Mouse (Mus musculus): Measurements from ENCODE around the gene Tyrp1. TPM values are rescaled to one million over a fixed set of nuclear protein-coding genes. Genes with fewer than 3 reads are reported as not detected.
A peak's percentile ranks its signal among the peaks of the same experiment; 100 is the strongest.

Gene Tyrp1
- total RNA-seq (2021), result not detected
- long read RNA-seq, experiment 1, result 0 reads
- long read RNA-seq, experiment 2, result 0 reads

DNA sequence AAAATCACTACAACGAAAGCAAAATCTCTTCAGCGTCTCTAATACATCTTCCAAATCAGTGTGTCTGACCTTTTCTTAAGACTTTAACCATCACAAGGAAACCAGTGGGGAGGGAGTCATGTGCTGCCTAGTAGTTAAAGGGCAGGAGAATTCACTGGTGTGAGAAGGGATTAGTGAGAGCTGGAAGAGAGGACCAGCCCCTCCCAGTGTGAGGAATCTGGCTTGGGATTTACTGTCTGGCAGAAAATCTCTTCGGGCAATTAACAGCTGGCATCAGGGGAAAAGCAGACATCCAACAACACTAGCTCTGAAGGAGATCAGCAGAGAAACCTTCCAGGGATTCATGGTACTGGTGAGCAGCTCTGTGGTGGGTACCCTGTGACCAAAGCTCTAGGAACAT is at the start of gene Tyrp1:
Gene Tyrp1, plus strand, starts transcription at position 74 of the 400 bp plus-strand sequence.
- intact Hi-C loops (cut with DNase I), result no loop called here
- DNase-seq, result no peak
- no peak within 1 kb of the TSS for H3K4me3 ChIP-seq
- H3K27ac ChIP-seq, result no peak within 1 kb of the TSS
- TF ChIP-seq CTCF (IDR thresholded peaks at IDR 0.05), result no peak

- intact Hi-C loops (cut with DNase I), result no loop called here
- TF ChIP-seq CTCF (IDR thresholded peaks at IDR 0.05), result no peak
- H3K4me3 ChIP-seq, result no peak overlapping the region
Measured at GRCm38 (mm10) chr4:80788339-80788738, 45.6 kb upstream of the Tyrp1 start.

DNA sequence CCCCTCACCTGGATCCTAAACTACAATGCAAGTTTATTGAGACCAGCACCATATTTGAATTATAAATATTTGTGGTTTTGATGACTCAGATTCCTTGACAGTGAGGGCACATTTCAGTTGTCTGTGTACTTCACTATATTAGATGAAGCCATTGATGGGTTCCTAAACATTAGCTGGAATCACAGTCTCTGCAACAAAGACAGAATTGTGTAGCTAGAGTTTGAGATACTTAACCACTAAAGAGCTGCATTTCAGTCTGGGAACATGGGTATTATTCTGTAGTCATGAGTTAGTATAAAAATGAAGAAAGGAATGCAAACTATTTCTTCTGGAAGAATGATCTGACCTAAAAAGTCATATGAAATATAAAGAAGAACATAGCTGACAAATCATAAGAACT is 14.4 kb upstream of the Tyrp1 start:
- H3K4me3 ChIP-seq, result no peak overlapping the region
- TF ChIP-seq CTCF (IDR thresholded peaks at IDR 0.05), result no peak
- no peak overlapping the region for H3K27ac ChIP-seq
- DNase-seq, result no peak
- intact Hi-C loops (cut with DNase I), result no loop called here

More at GRCm38 (mm10) chr4:80788339-80788738, 45.6 kb upstream of the Tyrp1 start:
- no peak for DNase-seq
- H3K27ac ChIP-seq, result no peak overlapping the region

GRCm38 (mm10) chr4:80821945-80822344 is 12.0 kb upstream of the Tyrp1 start:
- Histone ChIP-seq H3K27ac (no peak overlapping the region), H3K4me3 (no peak overlapping the region)
- no peak for DNase-seq
- intact Hi-C loops (cut with DNase I), result no loop called here
- TF ChIP-seq CTCF (IDR thresholded peaks at IDR 0.05), result no peak

DNA sequence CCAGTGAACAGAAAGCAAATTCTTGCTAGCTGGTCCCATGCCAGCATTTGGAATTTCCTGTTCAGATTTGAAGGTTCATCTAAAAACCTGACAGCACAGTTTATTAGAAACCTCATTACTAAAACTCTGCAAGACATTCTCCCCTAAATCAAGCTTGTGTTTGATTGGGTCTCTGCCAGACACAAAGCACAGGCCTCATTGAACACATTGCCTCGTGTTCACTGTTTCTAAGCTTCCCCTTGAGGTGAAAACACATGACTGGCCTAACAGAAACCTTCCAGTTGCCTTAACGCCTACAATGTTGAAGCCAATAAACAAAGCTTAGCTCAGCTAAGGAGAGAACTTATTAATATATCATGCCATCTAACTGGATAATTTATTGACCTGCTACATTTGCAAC is 5.7 kb upstream of the Tyrp1 start:
- intact Hi-C loops (cut with DNase I), result no loop called here
- TF ChIP-seq CTCF (IDR thresholded peaks at IDR 0.05), result no peak
- H3K4me3 ChIP-seq, result no peak overlapping the region
- no peak overlapping the region for H3K27ac ChIP-seq
- no peak for DNase-seq

- no peak for TF ChIP-seq CTCF (IDR thresholded peaks at IDR 0.05)
- Histone ChIP-seq H3K4me3 (no peak overlapping the region), H3K27ac (no peak overlapping the region)
- intact Hi-C loops (cut with DNase I), result no loop called here
- no peak for DNase-seq
Measured at GRCm38 (mm10) chr4:80839317-80839716, 5.4 kb downstream of the Tyrp1 start.

GRCm38 (mm10) chr4:80841980-80842379 is 8.1 kb downstream of the Tyrp1 start:
- intact Hi-C loops (cut with DNase I), result no loop called here
- Histone ChIP-seq H3K27ac (no peak overlapping the region), H3K4me3 (no peak overlapping the region)
- TF ChIP-seq CTCF (IDR thresholded peaks at IDR 0.05), result no peak
- DNase-seq, result no peak

DNA sequence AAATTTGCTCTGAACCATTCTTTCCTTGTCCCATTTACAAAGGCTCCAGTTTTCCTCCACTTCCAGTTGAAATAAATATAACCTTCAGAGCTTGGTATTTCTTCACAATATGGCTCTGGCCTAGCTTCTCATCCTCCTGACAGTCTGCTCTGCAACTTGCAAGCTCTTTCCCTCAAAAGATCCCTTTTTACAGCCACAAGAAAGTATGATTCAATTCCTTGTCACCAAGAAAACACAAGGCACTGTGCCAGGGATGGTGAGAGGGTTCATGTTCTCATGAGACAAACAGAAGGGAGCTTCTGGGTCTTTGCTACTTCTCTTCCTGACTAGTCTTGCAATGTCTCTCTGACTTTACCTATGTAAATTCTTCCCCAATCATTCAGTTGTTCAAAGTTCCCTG is 9.8 kb downstream of the Tyrp1 start:
- intact Hi-C loops (cut with DNase I), result no loop called here
- Histone ChIP-seq H3K27ac (no peak overlapping the region), H3K4me3 (no peak overlapping the region)
- DNase-seq, result no peak
- TF ChIP-seq CTCF (IDR thresholded peaks at IDR 0.05), result no peak

- intact Hi-C loops (cut with DNase I), result no loop called here
- DNase-seq, result no peak
- no peak overlapping the region for H3K4me3 ChIP-seq
- TF ChIP-seq CTCF (IDR thresholded peaks at IDR 0.05), result no peak
- no peak overlapping the region for H3K27ac ChIP-seq
Measured at GRCm38 (mm10) chr4:80846052-80846451, 12.1 kb downstream of the Tyrp1 start.

DNA sequence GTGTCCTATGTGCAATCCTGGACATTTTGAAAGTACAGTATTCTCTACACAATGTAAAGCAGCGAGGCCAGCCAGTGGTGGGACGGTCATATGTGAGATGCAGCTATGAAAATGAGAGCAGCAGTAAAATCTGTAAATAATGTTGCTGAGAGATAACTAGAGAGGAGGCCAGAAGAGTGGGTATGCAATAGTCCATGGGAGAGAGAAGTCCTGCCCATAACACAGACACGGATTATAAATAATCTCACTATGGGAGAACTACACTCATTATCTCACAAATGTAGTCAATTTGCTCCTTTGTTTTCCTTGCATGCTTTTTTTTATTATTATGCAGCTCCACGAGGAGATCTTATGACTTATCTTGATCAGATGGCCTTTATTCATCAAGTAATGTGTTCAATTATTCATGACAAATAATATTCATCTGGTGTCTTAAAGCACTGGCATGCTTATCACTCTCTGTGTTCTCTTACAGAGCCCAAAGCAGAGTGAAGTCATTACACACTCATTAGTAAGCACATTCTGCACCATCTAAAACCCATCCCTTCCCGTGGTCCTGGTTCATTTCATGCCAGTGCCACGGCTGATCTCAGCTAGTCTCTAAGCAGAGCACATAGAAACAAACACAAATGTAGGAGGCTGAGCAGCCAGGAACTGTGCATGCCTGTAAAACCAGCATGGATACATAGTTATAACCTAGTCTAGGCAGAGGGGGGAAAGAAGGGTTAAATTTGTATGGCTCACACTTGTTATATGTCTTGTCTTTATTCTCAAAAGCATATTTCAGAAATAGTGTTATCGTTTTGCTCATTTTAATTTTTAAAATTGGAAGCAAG is 18.9 kb downstream of the Tyrp1 start:
- intact Hi-C loops (cut with DNase I), result no loop called here
- no peak overlapping the region for H3K27ac ChIP-seq
- no peak overlapping the region for H3K4me3 ChIP-seq
- no peak for DNase-seq
- TF ChIP-seq CTCF (IDR thresholded peaks at IDR 0.05), result no peak

DNA sequence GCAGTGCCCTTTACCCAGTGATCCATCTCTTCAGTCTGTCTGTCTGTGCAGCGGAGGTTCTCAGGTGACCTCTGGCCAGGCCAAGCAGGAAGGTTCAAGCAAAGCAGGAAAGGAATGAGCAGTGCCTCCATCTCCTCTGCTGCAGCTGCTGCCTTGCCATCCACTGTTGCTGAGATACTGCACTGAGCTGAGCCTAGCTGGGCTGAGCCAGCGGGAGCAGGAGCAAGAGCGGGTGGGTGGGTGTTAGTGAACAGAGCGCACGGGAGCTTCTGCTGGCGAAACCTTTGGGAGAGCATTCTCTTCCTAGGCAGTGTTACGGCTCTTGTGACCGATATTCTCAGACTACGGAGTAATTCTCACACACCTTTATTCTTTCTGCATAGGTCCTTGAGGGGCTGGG is 21.6 kb downstream of the Tyrp1 start:
- no peak overlapping the region for H3K27ac ChIP-seq
- DNase-seq, result no peak
- TF ChIP-seq CTCF (IDR thresholded peaks at IDR 0.05), result no peak
- no peak overlapping the region for H3K4me3 ChIP-seq
- intact Hi-C loops (cut with DNase I), result no loop called here

DNA sequence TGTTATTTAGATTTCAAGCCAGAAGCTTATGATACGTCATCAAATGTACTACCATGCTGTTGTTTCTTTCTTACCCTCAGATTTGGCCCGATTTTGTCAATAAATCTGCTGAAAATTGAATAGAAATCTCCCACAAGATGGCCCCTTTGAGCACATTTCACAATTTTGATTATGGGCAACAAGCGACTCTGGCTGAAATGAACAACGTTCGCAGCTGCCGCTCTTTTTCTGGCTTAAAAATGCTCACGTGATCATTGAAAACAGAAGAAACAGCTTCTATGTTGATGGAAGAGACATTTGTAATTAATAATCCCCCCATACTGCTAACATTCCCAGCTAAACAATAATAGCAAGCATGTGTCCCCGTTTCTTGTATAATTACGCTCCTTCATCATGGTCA is 29.0 kb downstream of the Tyrp1 start:
- DNase-seq, result no peak
- Histone ChIP-seq H3K27ac (no peak overlapping the region), H3K4me3 (no peak overlapping the region)
- intact Hi-C loops (cut with DNase I), result no loop called here
- TF ChIP-seq CTCF (IDR thresholded peaks at IDR 0.05), result no peak

DNA sequence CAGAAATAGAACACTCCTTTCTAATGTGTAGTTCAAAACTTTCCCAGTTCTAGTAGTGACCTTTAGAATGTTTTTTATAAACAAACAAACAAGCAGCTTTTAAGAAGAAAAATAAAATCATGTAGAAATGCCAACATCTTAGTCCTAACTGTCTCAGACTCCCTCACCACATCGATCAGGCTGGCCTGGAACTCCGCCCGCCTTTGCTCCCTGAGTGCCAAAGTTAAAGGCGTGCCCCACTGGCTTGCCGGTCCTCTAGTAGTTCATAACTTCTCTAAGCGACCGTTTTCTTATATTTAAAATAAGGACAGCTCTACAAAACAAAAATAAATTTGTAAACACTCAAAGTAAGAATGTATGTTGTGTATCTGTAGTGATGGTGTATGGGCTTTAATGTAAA is 30.0 kb downstream of the Tyrp1 start:
- intact Hi-C loops (cut with DNase I), result no loop called here
- DNase-seq, result peak; percentile 30
- TF ChIP-seq CTCF (IDR thresholded peaks at IDR 0.05), result no peak
- Histone ChIP-seq H3K4me3 (no peak overlapping the region), H3K27ac (no peak overlapping the region)

DNA sequence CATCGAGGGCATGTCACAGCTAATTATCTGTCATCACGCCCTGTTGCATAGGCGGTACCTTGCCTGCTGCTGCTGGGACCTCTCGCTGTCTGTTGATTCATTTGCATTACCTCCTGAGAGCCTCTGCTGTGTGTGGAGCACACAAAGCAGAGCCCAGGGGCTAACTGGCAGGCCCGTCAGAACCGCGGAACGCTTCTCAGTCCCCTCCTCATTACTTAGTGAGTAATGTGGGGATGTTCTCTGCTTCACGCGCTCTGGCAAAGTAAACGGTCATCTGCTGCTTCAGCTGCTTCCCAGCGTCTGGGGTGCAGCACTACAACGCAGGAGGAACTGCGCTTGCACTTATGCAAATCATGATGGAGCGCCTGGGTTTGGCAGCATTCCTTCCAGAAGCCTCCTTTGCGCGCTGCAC is 30.6 kb downstream of the Tyrp1 start:
- Histone ChIP-seq H3K27ac (no peak overlapping the region), H3K4me3 (peak overlapping the region; percentile 60)
- DNase-seq, result peak; percentile 32
- no peak for TF ChIP-seq CTCF (IDR thresholded peaks at IDR 0.05)
- intact Hi-C loops (cut with DNase I), result no loop called here

All from gastrocnemius, adult 2 months (tissue).